Mouse (Mus musculus) embryonic facial prominence, embryonic 14.5 days (tissue): ENCODE measurements around the gene Man1a. TPM values are rescaled to one million over a fixed set of nuclear protein-coding genes. Genes with fewer than 3 reads are reported as not detected.
A peak's percentile ranks its signal among the peaks of the same experiment; 100 is the strongest.

Experiments
- ATAC-seq: fragments of 200-750 bp; cut with Nextera tagmentation; 2 replicates; pipeline ENCODE4 v1.8.0; 2017; ENCODE audit warnings: low read depth, moderate number of reproducible peaks, moderate TSS enrichment
- DNase-seq: peaks from one replicate; pipeline ENCODE4 v3.0.0-alpha.2; 2015; ENCODE audit warnings: low spot score
- H3K27ac ChIP-seq: fragments of 300-500 bp; sonication (generic); replicated peaks from 2 replicates; pipeline ENCODE4 v1.5.1; 2014; ENCODE audit warnings: low read depth, mild to moderate bottlenecking, low read length, moderate library complexity
- H3K27me3 ChIP-seq: fragments of 300-500 bp; sonication (generic); replicated peaks from 2 replicates; pipeline ENCODE4 v1.6.1; 2014; ENCODE audit warnings: low read length; ENCODE audit not compliant: control insufficient read depth, insufficient read depth
- H3K36me3 ChIP-seq: fragments of 300-500 bp; sonication (generic); 2 replicates; pipeline ENCODE4 v1.6.1; 2014; ENCODE audit warnings: low read length, mixed read lengths; ENCODE audit not compliant: control insufficient read depth, insufficient read depth
- H3K4me1 ChIP-seq: fragments of 300-500 bp; sonication (generic); 2 replicates; pipeline ENCODE4 v1.6.1; 2014; ENCODE audit warnings: antibody characterized with exemption, low read length; ENCODE audit not compliant: control insufficient read depth, insufficient read depth
- H3K4me2 ChIP-seq: fragments of 300-500 bp; sonication (generic); 2 replicates; pipeline ENCODE4 v1.6.1; 2014; ENCODE audit warnings: low read depth, mild to moderate bottlenecking, low read length, moderate library complexity, mixed read lengths
- H3K4me3 ChIP-seq: fragments of 300-500 bp; sonication (generic); 2 replicates; pipeline ENCODE4 v1.5.1; 2014; ENCODE audit warnings: low read depth, mild to moderate bottlenecking, low read length
- H3K9ac ChIP-seq: fragments of 300-500 bp; sonication (generic); 2 replicates; pipeline ENCODE4 v1.6.1; 2014; ENCODE audit warnings: low read depth, mild to moderate bottlenecking, low read length, moderate library complexity, mixed read lengths
- H3K9me3 ChIP-seq: fragments of 300-500 bp; sonication (generic); 2 replicates; pipeline ENCODE4 v1.6.1; 2016; ENCODE audit warnings: low read length; ENCODE audit not compliant: control insufficient read depth
- WGBS: fragments of 180-500 bp; shearing (Covaris S2); extraction: QIAGEN DNeasy Blood & Tissue Kit; methylation state at CpG from one replicate; pipeline ENCODE4 v1.1.7; 2014; 5-methylcytosine and 5-hydroxymethylcytosine counted together
- polyA plus RNA-seq: library from polyadenylated mRNA; unstranded; fragments of >200 nt; fragmentation: Nextera tagmentation; extraction: Ambion mirVana; gene quantifications from 2 replicates; pipeline ENCODE4 v1.2.1, GENCODE M21; 2014

The Man1a gene
- polyA plus RNA-seq: 11.3 and 12.8 TPM in 2 replicates

- peak; percentile 44 for DNase-seq
- WGBS: 6% methylated on average over 4 of the region's 4 CpGs
- no peak for ATAC-seq
- Histone ChIP-seq H3K4me2 (peak within 1 kb of the TSS; percentile 98), H3K4me3 (peak within 1 kb of the TSS; percentile 80), H3K27ac (0 out of 2 replicates have a peak within 1 kb of the TSS, but pooled peaks have one; percentile 28), H3K9ac (peak within 1 kb of the TSS; percentile 73), H3K4me1 (peaks cover 18% of the 10 kb centered on the region), H3K36me3 (no peaks in the 10 kb centered on the region), H3K9me3 (no peaks in the 10 kb centered on the region), H3K27me3 (no peaks in the 10 kb centered on the region; the same call in 1 of the 2 replicates)
These were observed at the start of gene Man1a for GRCm38 (mm10) chr10:54076420-54076819. Gene Man1a, minus strand, starts transcription at chr10:54076609.

DNA sequence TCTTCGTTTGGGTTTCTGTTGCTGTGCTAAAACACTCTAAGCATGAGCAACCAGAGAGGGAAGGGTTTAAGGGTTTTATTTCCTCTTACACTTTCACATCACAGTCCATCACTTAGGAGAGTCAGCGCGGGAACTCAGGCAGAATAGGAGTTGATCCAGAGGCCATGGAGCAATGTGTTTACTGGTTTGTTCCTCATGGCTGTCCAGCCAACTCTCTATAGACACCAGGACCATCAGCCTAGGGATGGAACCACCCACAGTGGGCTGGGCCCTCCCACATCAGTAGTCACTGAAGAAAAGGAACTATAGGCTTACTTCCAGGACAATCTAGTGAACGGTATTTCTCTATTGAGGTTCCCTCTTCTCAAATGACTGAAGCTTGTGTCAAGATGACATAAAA is 45.4 kb upstream of the Man1a start:
- no peaks in the 10 kb centered on the region for H3K4me1 ChIP-seq
- WGBS: 93% methylated on average over 4 of the region's 4 CpGs

GRCm38 (mm10) chr10:54120375-54120774 is 44.0 kb upstream of the Man1a start:
- no peaks in the 10 kb centered on the region for H3K9me3 ChIP-seq
- H3K4me3 ChIP-seq: no peak overlapping the region
- no peaks in the 10 kb centered on the region for H3K4me1 ChIP-seq
- ATAC-seq: no peak
- no peak overlapping the region for H3K9ac ChIP-seq
- H3K27ac ChIP-seq: no peak overlapping the region
- no peaks in the 10 kb centered on the region for H3K36me3 ChIP-seq
- no peak overlapping the region for H3K4me2 ChIP-seq
- WGBS: 67% methylated on average over 2 of the region's 2 CpGs
- DNase-seq: no peak
- H3K27me3 ChIP-seq: no peaks in the 10 kb centered on the region

More for the DNA sequence above, 45.4 kb upstream of the Man1a start:
- Histone ChIP-seq H3K4me2 (no peak overlapping the region), H3K9me3 (no peaks in the 10 kb centered on the region), H3K27me3 (no peaks in the 10 kb centered on the region), H3K9ac (no peak overlapping the region), H3K36me3 (no peaks in the 10 kb centered on the region), H3K27ac (no peak overlapping the region), H3K4me3 (no peak overlapping the region)
- DNase-seq (no peak), ATAC-seq (no peak)

DNA sequence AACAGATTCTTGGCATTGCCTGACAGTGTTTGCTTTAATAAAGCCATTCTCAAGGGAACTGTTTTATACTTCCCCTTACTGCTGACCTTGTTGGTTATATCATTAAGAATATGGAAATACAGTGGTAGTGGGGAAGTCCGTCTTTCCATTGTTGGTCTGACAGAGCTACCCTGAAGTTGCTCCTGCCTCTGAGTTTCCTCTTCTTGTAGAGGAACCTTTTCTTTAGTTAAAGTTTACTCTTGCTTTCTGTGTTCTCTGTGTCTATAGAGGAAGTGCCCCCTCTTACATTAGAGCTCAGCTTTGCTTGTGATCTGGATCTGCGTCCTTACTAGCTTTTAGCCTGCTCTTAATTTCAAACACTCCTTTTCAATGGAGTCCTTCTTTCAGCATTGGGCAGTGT is 42.9 kb upstream of the Man1a start:
- H3K36me3 ChIP-seq: no peaks in the 10 kb centered on the region
- H3K9me3 ChIP-seq: no peaks in the 10 kb centered on the region
- DNase-seq: no peak
- no peak overlapping the region for H3K4me2 ChIP-seq
- no peaks in the 10 kb centered on the region for H3K27me3 ChIP-seq
- ATAC-seq: no peak
- no peak overlapping the region for H3K9ac ChIP-seq
- H3K27ac ChIP-seq: no peak overlapping the region
- 71% methylated on average over 2 of the region's 2 CpGs for WGBS
- no peaks in the 10 kb centered on the region for H3K4me1 ChIP-seq
- H3K4me3 ChIP-seq: no peak overlapping the region

DNA sequence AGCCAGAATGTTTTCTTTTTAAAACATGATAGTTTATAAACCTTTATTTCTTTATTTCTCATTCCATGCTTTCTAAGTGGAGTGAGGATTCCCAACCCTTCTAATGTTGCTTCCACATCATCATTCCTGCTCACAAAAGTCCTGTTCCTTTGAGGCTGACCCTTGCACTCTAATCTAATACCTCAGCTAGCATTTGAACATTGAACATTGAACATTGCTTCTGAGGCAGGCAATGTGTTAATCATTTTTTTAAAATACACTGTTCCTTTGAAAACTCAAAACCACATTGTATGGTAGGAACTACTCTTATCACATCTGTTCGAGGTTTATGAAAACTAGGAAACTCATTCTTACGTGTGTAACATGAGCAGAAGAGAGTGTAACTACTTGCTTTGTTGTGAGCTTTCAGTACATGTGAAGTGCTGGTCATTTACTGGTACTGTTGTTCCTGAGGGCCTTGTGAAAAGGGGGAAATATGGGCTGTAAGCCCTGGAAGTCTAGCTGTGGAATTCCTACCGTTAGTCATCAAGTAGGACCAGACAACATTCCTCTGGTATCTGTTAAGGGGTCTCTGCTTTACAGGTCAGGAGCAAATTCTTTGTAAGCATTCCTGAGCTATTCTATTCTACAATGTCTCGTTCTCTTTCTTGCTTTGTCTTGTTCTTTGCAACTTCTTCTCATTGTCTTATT is 42.0 kb upstream of the Man1a start:
- 48% methylated on average over 4 of the region's 4 CpGs for WGBS
- no peaks in the 10 kb centered on the region for H3K9me3 ChIP-seq
- ATAC-seq (no peak), DNase-seq (no peak)
- no peaks in the 10 kb centered on the region for H3K4me1 ChIP-seq
- H3K27ac ChIP-seq: peak overlapping the region; percentile 21; the same call in 1 of the 2 replicates
- no peak overlapping the region for H3K9ac ChIP-seq
- no peaks in the 10 kb centered on the region for H3K36me3 ChIP-seq
- H3K27me3 ChIP-seq: no peaks in the 10 kb centered on the region
- H3K4me3 ChIP-seq: no peak overlapping the region
- no peak overlapping the region for H3K4me2 ChIP-seq

DNA sequence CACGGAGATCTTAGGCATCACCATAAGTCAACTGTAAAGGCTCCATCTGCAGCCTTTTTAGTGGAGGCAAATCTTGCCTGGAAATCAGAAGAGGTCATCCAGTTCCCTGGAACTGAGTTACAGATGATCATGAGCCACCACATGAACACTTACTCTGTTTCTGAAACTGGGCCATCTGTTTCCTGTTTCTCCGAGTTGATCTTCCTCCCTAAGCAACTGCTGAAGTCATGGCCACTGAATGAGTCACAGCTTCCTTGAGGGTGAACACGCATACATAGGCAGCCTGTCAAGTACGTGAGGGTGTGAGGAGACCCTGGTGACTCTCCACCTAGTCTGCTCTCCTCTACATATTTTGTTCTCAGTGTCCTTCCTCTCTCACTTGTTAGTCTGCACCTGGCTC is 41.4 kb upstream of the Man1a start:
- 43% methylated on average over 4 of the region's 4 CpGs for WGBS
- no peaks in the 10 kb centered on the region for H3K27me3 ChIP-seq
- no peaks in the 10 kb centered on the region for H3K4me1 ChIP-seq
- H3K9ac ChIP-seq: no peak overlapping the region
- H3K27ac ChIP-seq: peak overlapping the region; percentile 21; the same call in 1 of the 2 replicates
- ATAC-seq: peak; percentile 57; the same call in 1 of the 2 replicates
- H3K4me2 ChIP-seq: no peak overlapping the region
- H3K4me3 ChIP-seq: no peak overlapping the region
- H3K9me3 ChIP-seq: no peaks in the 10 kb centered on the region
- no peaks in the 10 kb centered on the region for H3K36me3 ChIP-seq
- DNase-seq: peak; percentile 75

DNA sequence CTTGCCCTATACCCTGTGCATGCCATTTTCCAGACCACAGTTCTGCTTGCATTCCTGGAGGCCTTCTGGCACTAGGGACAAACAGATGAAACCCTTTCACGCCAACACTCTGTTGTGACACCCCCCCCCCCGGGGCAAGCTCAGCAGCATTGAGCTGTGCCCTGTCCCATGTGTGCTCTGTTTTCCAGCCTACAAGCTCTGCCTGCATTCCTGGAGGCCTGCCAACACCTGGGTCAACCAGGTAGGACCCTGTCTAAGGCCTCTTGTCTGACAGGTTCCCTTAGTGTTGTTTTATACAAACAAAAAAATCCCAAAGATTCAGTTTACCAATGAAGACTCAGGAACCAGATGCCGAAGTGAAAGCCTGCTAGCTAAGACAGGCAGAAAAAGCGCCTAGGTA is 27.3 kb upstream of the Man1a start:
- Histone ChIP-seq H3K27me3 (no peaks in the 10 kb centered on the region), H3K4me2 (no peak overlapping the region), H3K4me3 (no peak overlapping the region), H3K4me1 (no peaks in the 10 kb centered on the region), H3K9me3 (no peaks in the 10 kb centered on the region), H3K27ac (no peak overlapping the region), H3K36me3 (no peaks in the 10 kb centered on the region), H3K9ac (no peak overlapping the region)
- DNase-seq: peak; percentile 55
- 71% methylated on average over 4 of the region's 4 CpGs for WGBS
- peak; percentile 82; the same call in 1 of the 2 replicates for ATAC-seq

- Histone ChIP-seq H3K9ac (no peak overlapping the region), H3K27me3 (no peaks in the 10 kb centered on the region), H3K36me3 (no peaks in the 10 kb centered on the region), H3K4me2 (no peak overlapping the region), H3K27ac (no peak overlapping the region), H3K4me3 (no peak overlapping the region), H3K9me3 (no peaks in the 10 kb centered on the region), H3K4me1 (no peaks in the 10 kb centered on the region)
- no peak for ATAC-seq
- no peak for DNase-seq
These were observed 15.7 kb upstream of the Man1a start for GRCm38 (mm10) chr10:54092081-54092480.

- Histone ChIP-seq H3K9me3 (no peaks in the 10 kb centered on the region), H3K4me3 (no peak overlapping the region), H3K4me1 (no peaks in the 10 kb centered on the region), H3K36me3 (no peaks in the 10 kb centered on the region), H3K4me2 (no peak overlapping the region), H3K27me3 (no peaks in the 10 kb centered on the region), H3K27ac (no peak overlapping the region), H3K9ac (no peak overlapping the region)
- no peak for DNase-seq
- ATAC-seq: no peak
- 89% methylated on average over 6 of the region's 6 CpGs for WGBS
These were observed 13.5 kb upstream of the Man1a start for GRCm38 (mm10) chr10:54089923-54090322.
